Mouse (Mus musculus): ENCODE measurements around the gene Tubgcp6. TPM values are rescaled to one million over a fixed set of nuclear protein-coding genes. Genes with fewer than 3 reads are reported as not detected.
A peak's percentile ranks its signal among the peaks of the same experiment; 100 is the strongest.

Tubgcp6 gene
- polyA plus RNA-seq, 2 experiments, result 6.3 to 12.0 TPM

GRCm38 (mm10) chr15:89131316-89131715, 8.4 kb upstream of the Tubgcp6 start:
- ATAC-seq (ENCODE audit: insufficient read depth), result no peak
- WGBS (ENCODE audit: insufficient replicate concordance), result 13% methylated on average over 3 of the region's 3 CpGs
- Histone ChIP-seq H3K4me1 (replicated peaks; ENCODE audit: control insufficient read depth in 2 of 2, insufficient read depth in 2 of 2, low read length in 1 of 2) (peaks cover 5 to 10% of the 10 kb centered on the region in 2 experiments), H3K9ac (replicated peaks) (no peak overlapping the region), H3K27ac (no peak overlapping the region), H3K4me2 (ENCODE audit: low read depth) (no peak overlapping the region), H3K36me3 (replicated peaks; ENCODE audit: control insufficient read depth, insufficient read depth, low read depth) (no peaks in the 10 kb centered on the region), H3K27me3 (ENCODE audit: control insufficient read depth, insufficient read depth, low read length) (no peaks in the 10 kb centered on the region), H3K4me3 (ENCODE audit: insufficient read depth in 1 of 2, low read depth in 2 of 2, low read length in 2 of 2) (no peak overlapping the region), H3K9me3 (ENCODE audit: control insufficient read depth, low read length) (no peaks in the 10 kb centered on the region)
- peak in 1 of 3 experiments; percentile 39 for DNase-seq (ENCODE audit: low read depth in 3 of 3, low spot score in 3 of 3)
- TF ChIP-seq EP300 (IDR thresholded peaks at IDR 0.05; ENCODE audit: low read depth), result no peak
- TF ChIP-seq CTCF (IDR thresholded peaks at IDR 0.05; ENCODE audit: low read depth), result no peak

- H3K4me3 ChIP-seq (ENCODE audit: insufficient read depth in 1 of 2, low read depth in 2 of 2, low read length in 2 of 2), result no peak overlapping the region
- no peak overlapping the region for H3K9ac ChIP-seq (replicated peaks)
- ATAC-seq (ENCODE audit: insufficient read depth), result no peak
- H3K36me3 ChIP-seq (replicated peaks; ENCODE audit: control insufficient read depth, insufficient read depth, low read depth), result no peaks in the 10 kb centered on the region
- peaks cover 5 to 10% of the 10 kb centered on the region in 2 experiments for H3K4me1 ChIP-seq (replicated peaks; ENCODE audit: control insufficient read depth in 2 of 2, insufficient read depth in 2 of 2, low read length in 1 of 2)
- TF ChIP-seq EP300 (IDR thresholded peaks at IDR 0.05; ENCODE audit: low read depth) (no peak), CTCF (IDR thresholded peaks at IDR 0.05; ENCODE audit: low read depth) (no peak)
- no peak for DNase-seq (ENCODE audit: low read depth in 3 of 3, low spot score in 3 of 3)
- H3K4me2 ChIP-seq (ENCODE audit: low read depth), result no peak overlapping the region
- no peak overlapping the region for H3K27ac ChIP-seq
- no peaks in the 10 kb centered on the region for H3K9me3 ChIP-seq (ENCODE audit: control insufficient read depth, low read length)
- no peaks in the 10 kb centered on the region for H3K27me3 ChIP-seq (ENCODE audit: control insufficient read depth, insufficient read depth, low read length)
Measured at GRCm38 (mm10) chr15:89130245-89130644, 7.3 kb upstream of the Tubgcp6 start.

GRCm38 (mm10) chr15:89128382-89129350, 5.8 kb upstream of the Tubgcp6 start, which contains the start of gene Hdac10:
Gene Hdac10 (minus strand): TSS chr15:89128700.
- no peaks in the 10 kb centered on the region for H3K36me3 ChIP-seq (replicated peaks; ENCODE audit: control insufficient read depth, insufficient read depth, low read depth)
- peak within 1 kb of the TSS; percentile 88 for H3K4me2 ChIP-seq (ENCODE audit: low read depth)
- ATAC-seq (ENCODE audit: insufficient read depth) (peak; percentile 89), DNase-seq (ENCODE audit: low read depth in 3 of 3, low spot score in 3 of 3) (peak; percentile 62 to 74 (median 65))
- no peaks in the 10 kb centered on the region for H3K9me3 ChIP-seq (ENCODE audit: control insufficient read depth, low read length)
- WGBS (ENCODE audit: insufficient replicate concordance), result 3% methylated on average over 36 of the region's 36 CpGs
- H3K4me3 ChIP-seq (ENCODE audit: insufficient read depth in 1 of 2, low read depth in 2 of 2, low read length in 2 of 2), result peak within 1 kb of the TSS; percentile 82 to 93
- H3K27ac ChIP-seq, result peak within 1 kb of the TSS; percentile 75
- TF ChIP-seq EP300 (IDR thresholded peaks at IDR 0.05; ENCODE audit: low read depth), result no peak
- peak; percentile 99 for TF ChIP-seq CTCF (IDR thresholded peaks at IDR 0.05; ENCODE audit: low read depth)
- peak within 1 kb of the TSS; percentile 91 for H3K9ac ChIP-seq (replicated peaks)
- peaks cover 7 to 10% of the 10 kb centered on the region in 2 experiments for H3K4me1 ChIP-seq (replicated peaks; ENCODE audit: control insufficient read depth in 2 of 2, insufficient read depth in 2 of 2, low read length in 1 of 2)
- H3K27me3 ChIP-seq (ENCODE audit: control insufficient read depth, insufficient read depth, low read length), result no peaks in the 10 kb centered on the region

- Histone ChIP-seq H3K9me3 (ENCODE audit: control insufficient read depth, low read length) (no peaks in the 10 kb centered on the region), H3K4me2 (ENCODE audit: low read depth) (peak overlapping the region; percentile 88), H3K27ac (no peak overlapping the region), H3K4me3 (ENCODE audit: insufficient read depth in 1 of 2, low read depth in 2 of 2, low read length in 2 of 2) (peak overlapping the region; percentile 82 to 93), H3K4me1 (replicated peaks; ENCODE audit: control insufficient read depth in 2 of 2, insufficient read depth in 2 of 2, low read length in 1 of 2) (peaks cover 12 to 15% of the 10 kb centered on the region in 2 experiments), H3K36me3 (replicated peaks; ENCODE audit: control insufficient read depth, insufficient read depth, low read depth) (no peaks in the 10 kb centered on the region), H3K9ac (replicated peaks) (peak overlapping the region; percentile 91), H3K27me3 (ENCODE audit: control insufficient read depth, insufficient read depth, low read length) (no peaks in the 10 kb centered on the region)
- no peak for DNase-seq (ENCODE audit: low read depth in 3 of 3, low spot score in 3 of 3)
- 0 out of 2 replicates have a peak, but pooled peaks have one; percentile 4 for TF ChIP-seq CTCF (IDR thresholded peaks at IDR 0.05; ENCODE audit: low read depth)
- TF ChIP-seq EP300 (IDR thresholded peaks at IDR 0.05; ENCODE audit: low read depth), result no peak
- ATAC-seq (ENCODE audit: insufficient read depth), result no peak
- WGBS (ENCODE audit: insufficient replicate concordance), result 72% methylated on average over 8 of the region's 8 CpGs
Measured at GRCm38 (mm10) chr15:89127364-89127940, 4.5 kb upstream of the Tubgcp6 start.

GRCm38 (mm10) chr15:89126622-89127021, 3.7 kb upstream of the Tubgcp6 start:
- Histone ChIP-seq H3K36me3 (replicated peaks; ENCODE audit: control insufficient read depth, insufficient read depth, low read depth) (no peaks in the 10 kb centered on the region), H3K9me3 (ENCODE audit: control insufficient read depth, low read length) (no peaks in the 10 kb centered on the region), H3K4me3 (ENCODE audit: insufficient read depth in 1 of 2, low read depth in 2 of 2, low read length in 2 of 2) (no peak overlapping the region), H3K4me2 (ENCODE audit: low read depth) (no peak overlapping the region), H3K4me1 (replicated peaks; ENCODE audit: control insufficient read depth in 2 of 2, insufficient read depth in 2 of 2, low read length in 1 of 2) (peaks cover 19% of the 10 kb centered on the region in 2 experiments), H3K9ac (replicated peaks) (no peak overlapping the region), H3K27ac (no peak overlapping the region), H3K27me3 (ENCODE audit: control insufficient read depth, insufficient read depth, low read length) (no peaks in the 10 kb centered on the region)
- 72% methylated on average over 8 of the region's 8 CpGs for WGBS (ENCODE audit: insufficient replicate concordance)
- TF ChIP-seq EP300 (IDR thresholded peaks at IDR 0.05; ENCODE audit: low read depth) (no peak), CTCF (IDR thresholded peaks at IDR 0.05; ENCODE audit: low read depth) (no peak)
- no peak for DNase-seq (ENCODE audit: low read depth in 3 of 3, low spot score in 3 of 3)
- ATAC-seq (ENCODE audit: insufficient read depth), result no peak

All from liver, embryonic 14.5 days (tissue).